Mouse (Mus musculus): ENCODE measurements around the gene Gm10471.
"Not testable (repeated sequence)": the region's sequence is repeated elsewhere in the genome, so short reads cannot be mapped to it uniquely, and the experiment has no call there.

Gm10471 gene

DNA sequence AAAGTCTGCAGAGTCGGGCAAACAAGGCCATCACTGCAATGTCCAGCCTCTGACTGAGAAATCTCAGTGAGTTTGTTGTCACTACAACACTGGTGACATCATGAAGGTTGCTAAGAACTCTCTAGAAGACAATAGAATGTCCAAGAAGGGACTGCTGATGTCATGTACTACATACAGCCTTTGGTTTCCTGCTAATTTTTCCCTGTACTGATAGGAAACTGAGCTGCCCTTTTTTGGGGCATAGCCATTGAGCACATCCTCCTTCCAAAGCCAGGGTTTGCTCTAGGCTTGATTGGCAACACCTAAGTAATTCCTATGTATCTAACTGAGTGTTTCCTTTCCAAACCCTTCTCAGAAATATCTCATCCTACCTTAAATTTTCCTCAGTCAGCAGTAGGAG, at the start of gene Gm10471:
Gene Gm10471 (minus strand): TSS at position 101 of the 400 bp plus-strand sequence.
- DNase-seq = not testable (repeated sequence)

GRCm38 (mm10) chr5:26121321-26121720, 32.2 kb upstream of the Gm10471 start, which contains the start of gene Gm10220:
Gene Gm10220, minus strand, starts transcription at chr5:26121421.
- not testable (repeated sequence) for DNase-seq

DNA sequence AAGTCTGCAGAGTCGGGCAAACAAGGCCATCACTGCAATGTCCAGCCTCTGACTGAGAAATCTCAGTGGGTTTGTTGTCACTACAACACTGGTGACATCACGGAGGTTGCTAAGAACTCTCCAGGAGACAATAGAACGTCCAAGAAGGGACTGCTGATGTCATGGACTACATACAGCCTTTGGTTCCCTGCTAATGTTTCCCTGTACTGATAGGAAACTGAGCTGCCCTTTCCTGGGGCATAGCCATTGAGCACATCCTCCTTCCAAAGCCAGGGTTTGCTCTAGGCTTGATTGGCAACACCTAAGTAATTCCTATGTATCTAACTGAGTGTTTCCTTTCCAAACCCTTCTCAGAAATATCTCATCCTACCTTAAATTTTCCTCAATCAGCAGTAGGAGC, 16.2 kb upstream of the Gm10471 start, which contains the start of gene 5031410I06Rik:
Gene 5031410I06Rik (minus strand): TSS at position 101 of the 400 bp plus-strand sequence.
- DNase-seq = not testable (repeated sequence)

- not testable (repeated sequence) for DNase-seq
Observed at GRCm38 (mm10) chr5:26079023-26079422, 10.1 kb downstream of the Gm10471 start.

DNA sequence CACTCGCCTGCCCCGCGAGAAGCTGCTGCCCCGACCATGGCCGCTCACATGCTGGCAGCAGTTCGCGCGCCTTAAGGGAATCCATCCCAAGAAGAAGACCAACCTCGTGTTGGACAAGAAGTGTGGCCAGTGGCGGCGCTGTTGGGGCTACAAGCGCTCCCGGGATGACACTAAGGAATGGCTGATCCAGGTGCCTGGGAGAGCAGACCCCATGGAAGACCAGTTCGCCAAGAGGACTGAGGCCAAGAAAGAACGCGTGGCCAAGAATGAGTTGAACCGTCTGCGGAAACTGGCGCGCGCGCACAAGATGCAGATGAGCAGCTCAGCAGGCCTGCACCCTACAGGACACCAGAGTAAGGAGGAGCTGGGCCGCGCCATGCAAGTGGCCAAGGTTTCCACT, 18.4 kb downstream of the Gm10471 start:
- DNase-seq = no peak

DNA sequence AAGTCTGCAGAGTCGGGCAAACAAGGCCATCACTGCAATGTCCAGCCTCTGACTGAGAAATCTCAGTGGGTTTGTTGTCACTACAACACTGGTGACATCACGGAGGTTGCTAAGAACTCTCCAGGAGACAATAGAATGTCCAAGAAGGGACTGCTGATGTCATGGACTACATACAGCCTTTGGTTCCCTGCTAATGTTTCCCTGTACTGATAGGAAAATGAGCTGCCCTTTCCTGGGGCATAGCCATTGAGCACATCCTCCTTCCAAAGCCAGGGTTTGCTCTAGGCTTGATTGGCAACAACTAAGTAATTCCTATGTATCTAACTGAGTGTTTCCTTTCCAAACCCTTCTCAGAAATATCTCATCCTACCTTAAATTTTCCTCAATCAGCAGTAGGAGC, 30.6 kb downstream of the Gm10471 start, which contains the start of gene Gm7347:
Gene Gm7347 (minus strand): TSS at position 101 of the 400 bp plus-strand sequence.
- DNase-seq = not testable (repeated sequence)

DNA sequence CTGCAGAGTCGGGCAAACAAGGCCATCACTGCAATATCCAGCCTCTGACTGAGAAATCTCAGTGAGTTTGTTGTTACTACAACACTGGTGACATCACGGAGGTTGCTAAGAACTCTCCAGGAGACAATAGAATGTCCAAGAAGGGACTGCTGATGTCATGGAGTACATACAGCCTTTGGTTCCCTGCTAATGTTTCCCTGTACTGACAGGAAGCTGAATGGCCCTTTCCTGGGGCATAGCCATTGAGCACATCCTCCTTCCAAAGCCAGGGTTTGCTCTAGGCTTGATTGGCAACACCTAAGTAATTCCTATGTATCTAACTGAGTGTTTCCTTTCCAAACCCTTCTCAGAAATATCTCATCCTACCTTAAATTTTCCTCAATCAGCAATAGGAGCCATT, 49.6 kb downstream of the Gm10471 start, which contains the start of gene Speer4a:
Gene Speer4a (minus strand): TSS at position 101 of the 400 bp plus-strand sequence.
- DNase-seq = not testable (repeated sequence)
